Mouse (Mus musculus) effector memory CD4-positive, alpha-beta T cell, adult 5 months (primary cell): Measurements from ENCODE around the gene Eif4g2. TPM values are rescaled to one million over a fixed set of nuclear protein-coding genes. Genes with fewer than 3 reads are reported as not detected.

Source experiments
- polyA plus RNA-seq: library from polyadenylated mRNA; unstranded; fragments of 100-300 nt; shearing (Covaris generic); gene quantifications from one replicate; pipeline ENCODE4 v1.2.1, GENCODE M21; 2017

The Eif4g2 gene
- polyA plus RNA-seq, result 969 TPM

DNA sequence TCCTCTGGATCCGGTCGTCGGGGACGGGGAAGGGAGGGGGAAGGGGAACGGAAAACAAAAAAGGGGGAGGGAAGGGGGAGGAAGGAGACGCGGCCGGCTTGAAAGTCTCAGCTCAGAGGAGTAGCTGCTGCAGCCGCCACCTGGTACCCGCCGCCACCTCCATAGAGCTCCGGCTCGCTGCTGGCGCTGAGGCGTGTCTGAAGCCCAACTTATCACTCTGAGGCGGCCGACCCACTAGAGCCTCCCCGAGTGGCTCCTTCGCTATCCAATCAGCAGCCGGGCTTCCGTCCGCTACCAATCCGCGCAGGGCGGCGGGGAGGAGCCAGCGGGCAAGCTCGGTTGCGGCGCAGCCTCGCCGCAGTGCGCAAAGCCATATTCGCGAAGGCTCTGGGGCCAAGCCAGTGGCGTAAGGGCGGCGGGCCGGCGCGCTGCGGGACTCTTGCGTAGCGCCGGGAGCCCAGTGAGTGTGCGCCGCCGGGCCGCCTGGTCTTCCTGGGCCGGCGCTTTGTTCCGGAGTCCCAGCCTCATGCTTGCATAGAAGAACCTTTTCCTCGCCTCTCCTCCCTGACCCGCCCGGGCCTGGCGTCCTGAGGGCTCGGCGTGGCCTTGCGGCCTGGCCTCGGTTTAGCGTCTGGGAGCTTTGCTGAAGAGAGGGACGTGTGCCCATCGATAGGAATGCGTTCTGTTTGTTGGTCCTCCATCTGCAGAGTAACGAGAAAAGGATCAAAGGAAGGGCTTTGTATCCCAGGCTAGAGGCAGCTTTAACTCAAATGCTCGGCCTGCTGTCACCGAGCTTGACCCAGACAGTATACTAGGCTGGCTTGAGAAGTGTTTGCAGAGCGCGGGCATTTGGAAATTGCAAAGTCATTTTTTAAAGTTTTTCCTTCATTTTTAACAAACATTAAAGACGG is at the start of gene Eif4g2:
Gene Eif4g2, minus strand, starts transcription at position 209 of the 911 bp plus-strand sequence.

DNA sequence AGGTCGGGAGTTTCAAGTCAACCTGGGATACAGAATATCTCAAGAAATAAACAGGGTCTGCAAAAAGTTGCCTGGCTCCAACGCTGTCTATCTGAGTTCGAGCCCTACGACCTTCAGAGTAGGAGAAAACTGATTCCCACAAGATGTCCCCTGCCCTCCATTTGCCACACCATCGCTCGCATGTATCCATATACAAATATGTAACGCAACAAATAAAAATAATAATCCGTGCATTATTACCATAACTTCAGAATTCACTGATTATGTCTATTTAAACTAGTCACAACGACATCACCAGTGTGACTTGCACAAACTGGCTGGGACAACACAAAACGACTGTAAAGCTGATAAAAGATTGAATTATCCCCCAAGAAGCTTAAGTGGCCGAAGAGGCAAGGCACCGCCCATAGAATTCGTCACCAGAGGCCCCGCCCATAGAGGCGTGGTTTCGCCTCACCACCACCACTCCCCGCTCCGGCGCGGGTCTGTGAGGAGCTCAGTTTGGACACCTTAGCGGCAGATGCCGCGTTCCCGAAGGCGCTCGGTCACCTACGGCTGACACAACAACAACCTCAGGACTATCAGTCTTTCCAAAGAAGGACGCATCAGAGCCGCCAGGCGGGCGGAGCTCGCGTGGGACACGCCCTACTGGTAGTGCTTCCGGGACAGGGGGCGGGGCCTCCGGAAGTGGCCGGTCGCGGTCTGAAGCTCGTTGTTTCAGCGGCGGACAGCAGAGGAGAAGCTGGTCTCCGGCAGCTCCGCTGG is 54.4 kb downstream of the Eif4g2 start, which contains the start of gene Ctr9:
Gene Ctr9, plus strand, starts transcription at position 671 of the 765 bp plus-strand sequence.

Other genes starting within 250 kb of the Eif4g2 start
- gene Rnf141, start 238.6 kb downstream of the Eif4g2 start, polyA plus RNA-seq, result 13.3 TPM
- gene Lyve1, start 219.8 kb downstream of the Eif4g2 start, polyA plus RNA-seq, result not detected
- 1.4 TPM for gene Mrvi1, start 100.6 kb downstream of the Eif4g2 start, polyA plus RNA-seq
- 52.6 TPM for gene Ctr9, start 54.1 kb downstream of the Eif4g2 start, polyA plus RNA-seq